Mouse (Mus musculus): ENCODE measurements around the gene Ergic1.

DNA sequence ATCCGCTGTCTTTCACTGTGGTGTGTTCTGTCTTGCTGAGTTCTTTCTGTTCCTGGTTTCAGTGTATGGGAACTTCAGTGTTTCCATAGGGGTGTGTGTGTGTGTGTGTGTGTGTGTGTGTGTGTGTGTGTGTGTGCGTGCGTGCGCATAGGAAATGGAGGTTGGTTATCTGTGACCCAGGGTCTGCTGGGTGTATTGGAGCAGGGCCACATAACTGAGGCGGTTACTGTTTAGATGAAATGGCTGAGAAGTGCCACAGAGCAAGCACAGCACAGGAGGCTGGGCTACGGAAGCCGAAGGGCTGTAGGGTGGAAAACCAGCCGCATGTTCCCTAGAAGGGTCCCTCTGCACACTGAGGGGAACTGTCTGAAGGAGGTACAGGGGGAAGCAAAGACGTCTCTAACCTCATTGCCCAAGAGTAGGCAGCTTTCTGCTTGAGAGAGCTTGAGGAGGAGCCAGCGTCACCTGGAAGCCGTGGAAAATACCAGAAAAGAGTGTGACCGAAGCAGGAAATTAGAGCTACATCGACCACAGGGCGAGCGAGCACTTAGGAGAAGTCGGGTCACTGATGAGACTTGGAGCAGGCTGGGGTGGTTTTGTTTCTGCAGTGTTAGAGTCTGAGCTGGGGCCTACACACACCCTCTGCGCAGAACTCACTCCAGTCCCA, 125.2 kb downstream of the Ergic1 start:
- no peak for TF ChIP-seq GATA2 (IDR thresholded peaks at IDR 0.05; ENCODE audit: borderline replicate concordance, low read depth, low read length)
- TF ChIP-seq CTCF (IDR thresholded peaks at IDR 0.05; ENCODE audit: low read depth, low read length) = no peak
- no peak for TF ChIP-seq TAL1 (conservative IDR thresholded peaks at IDR 0.05; ENCODE audit: low read depth, low read length)
- no peak for TF ChIP-seq GATA1 (IDR thresholded peaks at IDR 0.05; ENCODE audit: borderline replicate concordance, low read length)
- TF ChIP-seq POLR2AphosphoS5 (IDR thresholded peaks at IDR 0.05; ENCODE audit: insufficient replicate concordance, low read depth, low read length) = no peak
